Comparison of ENCODE assay signal across 14 mouse cellular contexts in genomic region chr17:29680921-29681320, GRCm38 (mm10). TPM values are rescaled to one million over a fixed set of nuclear protein-coding genes. Genes with fewer than 3 reads are reported as not detected.
A peak's percentile ranks its signal among the peaks of the same experiment; 100 is the strongest.
DNase-seq lines count a peak whose midpoint lies in the region; ATAC-seq lines count a peak whose summit lies in the region.
"Had no signal": no experiment of that assay in that cellular context is flagged by ENCODE, and none has a peak within 500 bp of the region (broad histone marks: within the 10 kb centered on the region; RNA-seq: fewer than 3 reads in every experiment).

No protein-coding gene starts in this region.

- no peak overlapping the region for H3K4me3 ChIP-seq in hindbrain, embryonic 14.5 days (replicated peaks; ENCODE audit: low read length)
- H3K4me3 ChIP-seq in hindbrain, embryonic 16.5 days (ENCODE audit: low read length): no peak overlapping the region
- H3K4me3 ChIP-seq in lung, embryonic 16.5 days (ENCODE audit: low read length): no peak overlapping the region
- no peak overlapping the region for H3K4me3 ChIP-seq in stomach, embryonic 16.5 days (replicated peaks; ENCODE audit: low read length)
- H3K4me3 ChIP-seq: erythroblast, embryonic 14.5 days; layer of hippocampus, adult 2 months had no signal

- H3K4me2 ChIP-seq in hindbrain, embryonic 14.5 days (replicated peaks): no peak overlapping the region
- no peak overlapping the region for H3K4me2 ChIP-seq in hindbrain, embryonic 16.5 days (ENCODE audit: low read length)
- no peak overlapping the region for H3K4me2 ChIP-seq in lung, embryonic 16.5 days (ENCODE audit: low read depth, low read length)
- H3K4me2 ChIP-seq in stomach, embryonic 16.5 days (ENCODE audit: low read depth, low read length): no peak overlapping the region

- no peaks in the 10 kb centered on the region for H3K27me3 ChIP-seq in hindbrain, embryonic 14.5 days (ENCODE audit: control insufficient read depth, insufficient read depth, low read length)
- H3K27me3 ChIP-seq in hindbrain, embryonic 16.5 days (replicated peaks; ENCODE audit: control insufficient read depth, insufficient read depth, low read length): no peaks in the 10 kb centered on the region
- H3K27me3 ChIP-seq in lung, embryonic 16.5 days (ENCODE audit: control insufficient read depth, insufficient read depth, low read depth, low read length): no peaks in the 10 kb centered on the region
- no peaks in the 10 kb centered on the region for H3K27me3 ChIP-seq in stomach, embryonic 16.5 days (ENCODE audit: control insufficient read depth, insufficient read depth, low read length)

- intact Hi-C loops in left cerebral cortex, postnatal 25 days (cut with DNase I): no loop called here

- H3K36me3 ChIP-seq in hindbrain, embryonic 14.5 days (replicated peaks; ENCODE audit: control insufficient read depth, insufficient read depth): peaks cover 95% of the 10 kb centered on the region
- peaks cover 22% of the 10 kb centered on the region for H3K36me3 ChIP-seq in hindbrain, embryonic 16.5 days (ENCODE audit: control insufficient read depth, insufficient read depth, low read length)
- H3K36me3 ChIP-seq in lung, embryonic 16.5 days (ENCODE audit: control insufficient read depth, insufficient read depth, low read length): peaks cover 29% of the 10 kb centered on the region
- peaks cover 13% of the 10 kb centered on the region; the same call in 1 of the 2 replicates for H3K36me3 ChIP-seq in stomach, embryonic 16.5 days (ENCODE audit: control insufficient read depth, insufficient read depth, low read length)

- H3K9ac ChIP-seq in hindbrain, embryonic 14.5 days: no peak overlapping the region
- no peak overlapping the region for H3K9ac ChIP-seq in hindbrain, embryonic 16.5 days (ENCODE audit: low read depth, low read length)
- H3K9ac ChIP-seq in lung, embryonic 16.5 days (ENCODE audit: low read length): no peak overlapping the region
- H3K9ac ChIP-seq in stomach, embryonic 16.5 days (ENCODE audit: low read length): no peak overlapping the region

- peak overlapping the region; percentile 44; the same call in 1 of the 2 replicates for H3K27ac ChIP-seq in hindbrain, embryonic 14.5 days
- no peak overlapping the region for H3K27ac ChIP-seq in hindbrain, embryonic 16.5 days (ENCODE audit: low read depth, low read length)
- H3K27ac ChIP-seq in lung, embryonic 16.5 days (ENCODE audit: low read length): peak overlapping the region; percentile 74
- H3K27ac ChIP-seq in stomach, embryonic 16.5 days (ENCODE audit: low read length): peak overlapping the region; percentile 63; the same call in 1 of the 2 replicates
- H3K27ac ChIP-seq: layer of hippocampus, adult 2 months had no signal

- no peaks in the 10 kb centered on the region for H3K9me3 ChIP-seq in hindbrain, embryonic 14.5 days (ENCODE audit: control insufficient read depth, low read length)
- no peaks in the 10 kb centered on the region for H3K9me3 ChIP-seq in hindbrain, embryonic 16.5 days (ENCODE audit: control insufficient read depth, low read length)
- no peaks in the 10 kb centered on the region for H3K9me3 ChIP-seq in lung, embryonic 16.5 days (ENCODE audit: control insufficient read depth, low read length)
- H3K9me3 ChIP-seq in stomach, embryonic 16.5 days (replicated peaks; ENCODE audit: control insufficient read depth, low read length): no peaks in the 10 kb centered on the region
- H3K9me3 ChIP-seq: G1E had no signal

- no peaks in the 10 kb centered on the region for H3K4me1 ChIP-seq in hindbrain, embryonic 14.5 days (replicated peaks; ENCODE audit: control insufficient read depth, insufficient read depth, low read length)
- no peaks in the 10 kb centered on the region; the same call in 1 of the 2 replicates for H3K4me1 ChIP-seq in hindbrain, embryonic 16.5 days (ENCODE audit: control insufficient read depth, insufficient read depth, low read depth, low read length)
- peaks cover 11% of the 10 kb centered on the region for H3K4me1 ChIP-seq in lung, embryonic 16.5 days (replicated peaks; ENCODE audit: control insufficient read depth, insufficient read depth, low read length)
- H3K4me1 ChIP-seq in stomach, embryonic 16.5 days (ENCODE audit: control insufficient read depth, insufficient read depth, low read length): peaks cover 20% of the 10 kb centered on the region

- no peak for ATAC-seq in hindbrain, embryonic 14.5 days (ENCODE audit: low FRiP score)
- ATAC-seq in hindbrain, embryonic 16.5 days: no peak
- no peak for ATAC-seq in lung, embryonic 16.5 days (ENCODE audit: low read depth)
- no peak for ATAC-seq in stomach, embryonic 16.5 days (ENCODE audit: insufficient read depth, low FRiP score)

- 89% methylated on average over 2 of the region's 2 CpGs for WGBS in hindbrain, embryonic 14.5 days
- 92% methylated on average over 2 of the region's 2 CpGs for WGBS in hindbrain, embryonic 16.5 days
- 80% methylated on average over 2 of the region's 2 CpGs for WGBS in lung, embryonic 16.5 days
- WGBS in stomach, embryonic 16.5 days: 82% methylated on average over 2 of the region's 2 CpGs

- no peak for DNase-seq in hindbrain, embryonic 14.5 days (ENCODE audit: low spot score)
- no peak for DNase-seq in lung, postnatal 14 days
- DNase-seq in spleen, postnatal 36 days (ENCODE audit: low spot score in 2 of 2): peak; percentile 60 to 61
- no peak for DNase-seq in spleen, adult 18-20 months
- DNase-seq in left cerebral cortex, postnatal 25 days (ENCODE audit: low spot score in 2 of 2): no peak
- DNase-seq: adrenal gland, adult 2 months; gastrocnemius, postnatal 25 days; thymus, adult 18-20 months had no signal

RNA-seq across cellular contexts. Expression of gene Cmtr1, which starts 20.5 kb away (rescaled TPM):
- polyA plus RNA-seq in hindbrain, embryonic 14.5 days (2014; fragmentation: Nextera tagmentation; extraction: Ambion mirVana): 103 and 109 TPM in 2 replicates
- polyA plus RNA-seq in hindbrain, embryonic 16.5 days (2015; fragmentation: Nextera tagmentation; extraction: Ambion mirVana): 106 and 117 TPM in 2 replicates
- polyA plus RNA-seq in lung, embryonic 16.5 days (2015; fragmentation: Nextera tagmentation; extraction: Ambion mirVana): 128 and 138 TPM in 2 replicates
- polyA plus RNA-seq in stomach, embryonic 16.5 days (2015; fragmentation: Nextera tagmentation; extraction: Ambion mirVana): 102 and 110 TPM in 2 replicates
- 100 to 1,000 TPM in 1 of 2 experiments, 10 to 100 TPM in 1; 96.9 to 118 TPM for total RNA-seq in left cerebral cortex, postnatal 25 days (2021)

RNA-seq across cellular contexts. Expression of gene Ccdc167, which starts 35.9 kb away (rescaled TPM):
- 13.5 and 13.6 TPM in 2 replicates for polyA plus RNA-seq in hindbrain, embryonic 14.5 days (2014; fragmentation: Nextera tagmentation; extraction: Ambion mirVana)
- 9.3 and 11.1 TPM in 2 replicates for polyA plus RNA-seq in hindbrain, embryonic 16.5 days (2015; fragmentation: Nextera tagmentation; extraction: Ambion mirVana)
- 13.5 and 13.6 TPM in 2 replicates for polyA plus RNA-seq in lung, embryonic 16.5 days (2015; fragmentation: Nextera tagmentation; extraction: Ambion mirVana)
- polyA plus RNA-seq in stomach, embryonic 16.5 days (2015; fragmentation: Nextera tagmentation; extraction: Ambion mirVana): 11.0 and 14.5 TPM in 2 replicates
- total RNA-seq in left cerebral cortex, postnatal 25 days (2021): 10 to 100 TPM; 16.2 to 16.9 TPM

Comparison
In these comparisons a context has a peak if more than half of its experiments do, and no peak if none do; other contexts are left out.
1. DNase-seq: peak in spleen, postnatal 36 days (2 of 2); none in hindbrain, embryonic 14.5 days (single experiment), lung, postnatal 14 days (single experiment), spleen, adult 18-20 months (0 of 2) and left cerebral cortex, postnatal 25 days (0 of 2).